Mouse (Mus musculus): ENCODE results near the gene Tada2b. TPM values are rescaled to one million over a fixed set of nuclear protein-coding genes. Genes with fewer than 3 reads are reported as not detected.

Gene Tada2b
- total and polyA plus RNA-seq, 2 experiments from 2014 or later: 3.9 to 18.9 TPM

DNA sequence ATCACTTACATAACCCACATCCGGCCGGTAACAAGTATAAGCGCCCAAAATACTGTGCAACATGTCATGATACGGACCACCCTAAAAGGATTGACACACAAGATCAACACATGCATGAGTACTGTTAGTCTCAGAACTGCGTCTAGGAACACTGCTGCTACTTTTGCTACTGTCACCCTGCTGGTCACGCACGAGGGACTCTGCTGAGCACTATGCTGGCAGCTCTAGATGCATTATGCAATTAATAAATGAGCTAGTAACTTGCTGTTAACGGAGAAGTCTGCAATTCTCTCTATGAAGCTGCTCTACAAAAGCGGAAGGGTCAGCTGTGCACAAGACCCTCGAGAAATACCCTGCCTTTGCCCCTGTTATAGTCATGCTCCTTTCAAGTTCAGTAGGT lies 24.3 kb upstream of the Tada2b start:
- ATAC-seq: no peak
- H3K36me3 ChIP-seq (ENCODE audit: insufficient read depth, low read length): peaks cover 65% of the 10 kb centered on the region
- no peaks in the 10 kb centered on the region for H3K4me1 ChIP-seq (ENCODE audit: insufficient read depth, low read length)

DNA sequence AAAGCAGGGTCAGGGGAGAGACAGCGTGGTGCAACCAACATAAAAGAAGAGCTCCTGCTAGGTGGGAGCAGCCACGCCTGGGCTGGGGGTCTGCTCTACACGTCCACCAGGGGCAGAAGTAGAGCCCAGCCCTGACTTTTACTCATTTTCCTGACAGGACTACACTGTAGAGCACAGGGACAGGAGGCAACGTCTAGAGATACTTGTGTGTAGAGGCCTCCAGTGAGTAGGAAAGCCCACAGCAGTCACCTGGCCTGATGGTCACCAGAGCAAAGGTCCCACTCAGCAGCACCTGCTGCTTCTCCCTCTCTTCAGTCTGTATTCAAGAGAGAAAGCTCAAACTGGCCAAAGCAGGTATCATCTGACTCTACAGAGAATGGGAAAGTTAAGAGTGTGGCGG lies 21.6 kb upstream of the Tada2b start:
- WGBS: 75% methylated on average over 5 of the region's 5 CpGs
- no peak overlapping the region for H3K27ac ChIP-seq
- no peak overlapping the region for H3K9ac ChIP-seq (replicated peaks; ENCODE audit: low read length)
- H3K4me3 ChIP-seq (ENCODE audit: low read length): no peak overlapping the region
- no peak overlapping the region for H3K4me2 ChIP-seq (ENCODE audit: low read depth, low read length)
- ATAC-seq (no peak), DNase-seq (ENCODE audit: low spot score) (no peak)
- no peaks in the 10 kb centered on the region for H3K4me1 ChIP-seq (ENCODE audit: insufficient read depth, low read length)
- no peaks in the 10 kb centered on the region for H3K9me3 ChIP-seq (ENCODE audit: low read length)
- TF ChIP-seq CTCF (IDR thresholded peaks at IDR 0.05; ENCODE audit: low read depth): 0 out of 2 replicates have a peak, but pooled peaks have one; percentile 9
- peaks cover 79% of the 10 kb centered on the region for H3K36me3 ChIP-seq (ENCODE audit: insufficient read depth, low read length)
- H3K27me3 ChIP-seq (ENCODE audit: insufficient read depth, low read length): no peaks in the 10 kb centered on the region

More for the DNA sequence above, 24.3 kb upstream of the Tada2b start:
- H3K4me2 ChIP-seq (ENCODE audit: low read depth, low read length): no peak overlapping the region
- H3K9me3 ChIP-seq (ENCODE audit: low read length): no peaks in the 10 kb centered on the region
- no peak overlapping the region for H3K27ac ChIP-seq
- WGBS: 91% methylated on average over 10 of the region's 10 CpGs
- TF ChIP-seq CTCF (IDR thresholded peaks at IDR 0.05; ENCODE audit: low read depth): no peak
- no peaks in the 10 kb centered on the region for H3K27me3 ChIP-seq (ENCODE audit: insufficient read depth, low read length)
- no peak overlapping the region for H3K9ac ChIP-seq (replicated peaks; ENCODE audit: low read length)
- H3K4me3 ChIP-seq (ENCODE audit: low read length): no peak overlapping the region
- no peak for DNase-seq (ENCODE audit: low spot score)

GRCm38 (mm10) chr5:36505235-36505634 lies 21.1 kb upstream of the Tada2b start:
- no peak for DNase-seq (ENCODE audit: low spot score)
- ATAC-seq: no peak
- Histone ChIP-seq H3K36me3 (ENCODE audit: insufficient read depth, low read length) (peaks cover 80% of the 10 kb centered on the region), H3K27me3 (ENCODE audit: insufficient read depth, low read length) (no peaks in the 10 kb centered on the region), H3K4me2 (ENCODE audit: low read depth, low read length) (no peak overlapping the region), H3K4me1 (ENCODE audit: insufficient read depth, low read length) (no peaks in the 10 kb centered on the region), H3K9me3 (ENCODE audit: low read length) (no peaks in the 10 kb centered on the region), H3K27ac (no peak overlapping the region), H3K4me3 (ENCODE audit: low read length) (no peak overlapping the region), H3K9ac (replicated peaks; ENCODE audit: low read length) (no peak overlapping the region)
- no peak for TF ChIP-seq CTCF (IDR thresholded peaks at IDR 0.05; ENCODE audit: low read depth)
- 84% methylated on average over 7 of the region's 7 CpGs for WGBS

DNA sequence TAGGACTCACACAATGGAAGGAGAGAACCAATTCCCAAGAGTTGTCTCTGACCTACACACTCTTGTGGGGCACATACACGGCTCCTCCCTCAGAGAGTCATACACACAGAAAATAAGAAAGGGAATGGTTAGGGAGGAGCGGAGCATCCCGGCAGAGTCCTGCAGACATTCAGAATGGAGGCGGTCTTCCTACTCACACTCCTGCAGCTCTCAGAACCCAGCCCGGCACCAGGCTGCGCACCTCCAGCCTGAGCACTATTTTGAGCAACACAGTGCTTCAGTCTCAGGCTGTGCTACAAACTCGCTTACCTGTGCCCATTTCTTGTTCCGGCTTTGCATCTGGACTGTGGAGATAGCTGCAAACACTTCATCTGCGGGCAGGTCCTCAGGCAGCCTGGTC lies 10.6 kb upstream of the Tada2b start:
- TF ChIP-seq CTCF (IDR thresholded peaks at IDR 0.05; ENCODE audit: low read depth): no peak
- Histone ChIP-seq H3K4me2 (ENCODE audit: low read depth, low read length) (no peak overlapping the region), H3K36me3 (ENCODE audit: insufficient read depth, low read length) (peaks cover 66% of the 10 kb centered on the region), H3K9me3 (ENCODE audit: low read length) (no peaks in the 10 kb centered on the region), H3K4me1 (ENCODE audit: insufficient read depth, low read length) (no peaks in the 10 kb centered on the region), H3K27me3 (ENCODE audit: insufficient read depth, low read length) (no peaks in the 10 kb centered on the region), H3K9ac (replicated peaks; ENCODE audit: low read length) (no peak overlapping the region), H3K4me3 (ENCODE audit: low read length) (no peak overlapping the region), H3K27ac (no peak overlapping the region)
- no peak for ATAC-seq
- no peak for DNase-seq (ENCODE audit: low spot score)
- 97% methylated on average over 9 of the region's 9 CpGs for WGBS

DNA sequence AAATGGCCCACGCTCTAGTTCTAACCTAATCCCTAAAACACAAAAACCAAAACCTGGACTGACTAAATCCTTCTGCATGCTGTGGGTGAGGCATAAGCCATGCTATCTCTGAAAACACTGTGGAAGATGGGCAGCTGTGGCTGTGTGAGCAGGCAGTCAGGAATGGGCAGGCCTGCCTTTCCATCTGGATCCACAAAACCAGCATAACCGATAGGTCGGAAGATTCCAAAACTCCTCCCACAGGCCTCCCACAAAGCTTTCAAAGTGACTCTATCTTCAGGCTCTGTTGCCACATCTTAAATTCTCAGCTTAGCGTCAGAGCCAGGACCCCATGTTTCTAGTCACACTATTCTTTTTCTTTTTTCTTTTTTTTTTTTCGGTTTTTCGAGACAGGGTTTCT lies 9.8 kb upstream of the Tada2b start:
- no peak overlapping the region for H3K9ac ChIP-seq (replicated peaks; ENCODE audit: low read length)
- no peak overlapping the region for H3K4me3 ChIP-seq (ENCODE audit: low read length)
- WGBS: 90% methylated on average over 6 of the region's 6 CpGs
- H3K27ac ChIP-seq: no peak overlapping the region
- peaks cover 63% of the 10 kb centered on the region for H3K36me3 ChIP-seq (ENCODE audit: insufficient read depth, low read length)
- H3K4me1 ChIP-seq (ENCODE audit: insufficient read depth, low read length): no peaks in the 10 kb centered on the region
- H3K9me3 ChIP-seq (ENCODE audit: low read length): no peaks in the 10 kb centered on the region
- H3K27me3 ChIP-seq (ENCODE audit: insufficient read depth, low read length): no peaks in the 10 kb centered on the region
- ATAC-seq (no peak), DNase-seq (ENCODE audit: low spot score) (no peak)
- TF ChIP-seq CTCF (IDR thresholded peaks at IDR 0.05; ENCODE audit: low read depth): no peak
- no peak overlapping the region for H3K4me2 ChIP-seq (ENCODE audit: low read depth, low read length)

DNA sequence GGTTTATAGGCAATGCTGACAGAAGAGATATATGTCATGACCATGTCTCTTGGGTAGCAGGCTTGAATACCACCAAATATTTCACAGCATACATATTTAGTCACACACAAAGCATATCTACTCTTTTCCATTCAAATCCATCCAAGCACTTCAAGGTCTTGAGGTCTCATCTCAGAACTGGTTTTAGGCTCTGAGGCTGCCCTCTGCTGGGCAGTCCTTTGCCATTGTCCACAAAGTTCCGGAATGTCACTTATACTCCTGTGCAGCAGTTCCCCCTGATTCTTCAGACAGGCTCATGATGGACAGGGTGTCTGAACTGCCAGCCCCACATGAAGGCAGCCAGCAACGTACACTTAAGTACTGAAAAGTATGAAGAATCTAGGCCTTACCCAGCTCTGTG lies 5.1 kb upstream of the Tada2b start:
- 53% methylated on average over 2 of the region's 2 CpGs for WGBS
- Histone ChIP-seq H3K4me3 (ENCODE audit: low read length) (no peak overlapping the region), H3K27me3 (ENCODE audit: insufficient read depth, low read length) (no peaks in the 10 kb centered on the region), H3K27ac (no peak overlapping the region), H3K9ac (replicated peaks; ENCODE audit: low read length) (no peak overlapping the region), H3K4me2 (ENCODE audit: low read depth, low read length) (no peak overlapping the region), H3K4me1 (ENCODE audit: insufficient read depth, low read length) (peaks cover 7% of the 10 kb centered on the region; the same call in 1 of the 2 replicates), H3K36me3 (ENCODE audit: insufficient read depth, low read length) (peaks cover 34% of the 10 kb centered on the region), H3K9me3 (ENCODE audit: low read length) (no peaks in the 10 kb centered on the region)
- ATAC-seq (no peak), DNase-seq (ENCODE audit: low spot score) (peak; percentile 60)
- peak; percentile 75 for TF ChIP-seq CTCF (IDR thresholded peaks at IDR 0.05; ENCODE audit: low read depth)

- H3K27me3 ChIP-seq (ENCODE audit: insufficient read depth, low read length): no peaks in the 10 kb centered on the region
- 50% methylated on average over 19 of the region's 19 CpGs for WGBS
- peak overlapping the region; percentile 93 for H3K4me3 ChIP-seq (ENCODE audit: low read length)
- TF ChIP-seq CTCF (IDR thresholded peaks at IDR 0.05; ENCODE audit: low read depth): no peak
- no peaks in the 10 kb centered on the region for H3K9me3 ChIP-seq (ENCODE audit: low read length)
- no peak for ATAC-seq
- H3K36me3 ChIP-seq (ENCODE audit: insufficient read depth, low read length): no peaks in the 10 kb centered on the region
- H3K4me1 ChIP-seq (ENCODE audit: insufficient read depth, low read length): peaks cover 21% of the 10 kb centered on the region
- DNase-seq (ENCODE audit: low spot score): no peak
- no peak overlapping the region for H3K27ac ChIP-seq
- peak overlapping the region; percentile 97 for H3K4me2 ChIP-seq (ENCODE audit: low read depth, low read length)
- peak overlapping the region; percentile 63 for H3K9ac ChIP-seq (replicated peaks; ENCODE audit: low read length)
Measured at GRCm38 (mm10) chr5:36485306-36485705, 1.2 kb upstream of the Tada2b start.

Measured in hindbrain, postnatal 0 days (tissue).